Mouse (Mus musculus): ENCODE results near the gene Htra1. TPM values are rescaled to one million over a fixed set of nuclear protein-coding genes. Genes with fewer than 3 reads are reported as not detected.

The Htra1 gene
- polyA plus RNA-seq, 1 experiment: 37.7 TPM

- H3K36me3 ChIP-seq (ENCODE audit: control insufficient read depth, insufficient read depth, low read length): no peaks in the 10 kb centered on the region
- no peak for DNase-seq (ENCODE audit: low read depth in 1 of 2, low spot score in 2 of 2)
- no peaks in the 10 kb centered on the region for H3K4me1 ChIP-seq (ENCODE audit: control insufficient read depth, insufficient read depth, insufficient read length)
- H3K27me3 ChIP-seq (ENCODE audit: control insufficient read depth, insufficient read depth, low read length): no peaks in the 10 kb centered on the region
- WGBS: 86% methylated on average over 5 of the region's 5 CpGs
- TF ChIP-seq CTCF (IDR thresholded peaks at IDR 0.05; ENCODE audit: extremely low read depth, insufficient read depth, insufficient read length, insufficient replicate concordance): no peak
- TF ChIP-seq POLR2A (IDR thresholded peaks at IDR 0.05; ENCODE audit: low read depth, low read length): no peak
- H3K27ac ChIP-seq (ENCODE audit: insufficient read depth, low read length): no peak overlapping the region
- no peak overlapping the region for H3K4me3 ChIP-seq (ENCODE audit: extremely low read depth, insufficient read depth, insufficient read length)
These were observed 44.2 kb downstream of the Htra1 start for GRCm38 (mm10) chr7:130980130-130980529.

GRCm38 (mm10) chr7:130982371-130982770 is 46.5 kb downstream of the Htra1 start:
- TF ChIP-seq CTCF (IDR thresholded peaks at IDR 0.05; ENCODE audit: extremely low read depth, insufficient read depth, insufficient read length, insufficient replicate concordance) (no peak), POLR2A (IDR thresholded peaks at IDR 0.05; ENCODE audit: low read depth, low read length) (no peak)
- H3K27ac ChIP-seq (ENCODE audit: insufficient read depth, low read length): no peak overlapping the region
- WGBS: 86% methylated on average over 4 of the region's 4 CpGs
- DNase-seq (ENCODE audit: low read depth in 1 of 2, low spot score in 2 of 2): no peak
- no peaks in the 10 kb centered on the region for H3K36me3 ChIP-seq (ENCODE audit: control insufficient read depth, insufficient read depth, low read length)
- no peak overlapping the region for H3K4me3 ChIP-seq (ENCODE audit: extremely low read depth, insufficient read depth, insufficient read length)
- H3K27me3 ChIP-seq (ENCODE audit: control insufficient read depth, insufficient read depth, low read length): no peaks in the 10 kb centered on the region
- H3K4me1 ChIP-seq (ENCODE audit: control insufficient read depth, insufficient read depth, insufficient read length): no peaks in the 10 kb centered on the region

GRCm38 (mm10) chr7:130982881-130983280 is 47.0 kb downstream of the Htra1 start:
- Histone ChIP-seq H3K27ac (ENCODE audit: insufficient read depth, low read length) (no peak overlapping the region), H3K36me3 (ENCODE audit: control insufficient read depth, insufficient read depth, low read length) (no peaks in the 10 kb centered on the region), H3K27me3 (ENCODE audit: control insufficient read depth, insufficient read depth, low read length) (no peaks in the 10 kb centered on the region), H3K4me3 (ENCODE audit: extremely low read depth, insufficient read depth, insufficient read length) (no peak overlapping the region), H3K4me1 (ENCODE audit: control insufficient read depth, insufficient read depth, insufficient read length) (no peaks in the 10 kb centered on the region)
- 71% methylated on average over 3 of the region's 3 CpGs for WGBS
- TF ChIP-seq POLR2A (IDR thresholded peaks at IDR 0.05; ENCODE audit: low read depth, low read length) (no peak), CTCF (IDR thresholded peaks at IDR 0.05; ENCODE audit: extremely low read depth, insufficient read depth, insufficient read length, insufficient replicate concordance) (no peak)
- no peak for DNase-seq (ENCODE audit: low read depth in 1 of 2, low spot score in 2 of 2)

- H3K4me1 ChIP-seq (ENCODE audit: control insufficient read depth, insufficient read depth, insufficient read length): no peaks in the 10 kb centered on the region
- no peak overlapping the region for H3K4me3 ChIP-seq (ENCODE audit: extremely low read depth, insufficient read depth, insufficient read length)
- H3K36me3 ChIP-seq (ENCODE audit: control insufficient read depth, insufficient read depth, low read length): no peaks in the 10 kb centered on the region
- no peaks in the 10 kb centered on the region for H3K27me3 ChIP-seq (ENCODE audit: control insufficient read depth, insufficient read depth, low read length)
- H3K27ac ChIP-seq (ENCODE audit: insufficient read depth, low read length): no peak overlapping the region
- TF ChIP-seq POLR2A (IDR thresholded peaks at IDR 0.05; ENCODE audit: low read depth, low read length): no peak
- TF ChIP-seq CTCF (IDR thresholded peaks at IDR 0.05; ENCODE audit: extremely low read depth, insufficient read depth, insufficient read length, insufficient replicate concordance): no peak
- DNase-seq (ENCODE audit: low read depth in 1 of 2, low spot score in 2 of 2): no peak
- WGBS: 89% methylated on average over 7 of the region's 7 CpGs
These were observed 48.4 kb downstream of the Htra1 start for GRCm38 (mm10) chr7:130984294-130984693.

- no peaks in the 10 kb centered on the region for H3K27me3 ChIP-seq (ENCODE audit: control insufficient read depth, insufficient read depth, low read length)
- DNase-seq (ENCODE audit: low read depth in 1 of 2, low spot score in 2 of 2): no peak
- WGBS: 90% methylated on average over 12 of the region's 12 CpGs
- H3K36me3 ChIP-seq (ENCODE audit: control insufficient read depth, insufficient read depth, low read length): no peaks in the 10 kb centered on the region
- no peak overlapping the region for H3K4me3 ChIP-seq (ENCODE audit: extremely low read depth, insufficient read depth, insufficient read length)
- no peak for TF ChIP-seq CTCF (IDR thresholded peaks at IDR 0.05; ENCODE audit: extremely low read depth, insufficient read depth, insufficient read length, insufficient replicate concordance)
- TF ChIP-seq POLR2A (IDR thresholded peaks at IDR 0.05; ENCODE audit: low read depth, low read length): no peak
- no peaks in the 10 kb centered on the region for H3K4me1 ChIP-seq (ENCODE audit: control insufficient read depth, insufficient read depth, insufficient read length)
- H3K27ac ChIP-seq (ENCODE audit: insufficient read depth, low read length): no peak overlapping the region
These were observed 49.3 kb downstream of the Htra1 start for GRCm38 (mm10) chr7:130985193-130985592.

GRCm38 (mm10) chr7:130985716-130986115 is 49.8 kb downstream of the Htra1 start:
- 86% methylated on average over 3 of the region's 3 CpGs for WGBS

GRCm38 (mm10) chr7:130988146-130988545 is 52.2 kb downstream of the Htra1 start:
- H3K27ac ChIP-seq (ENCODE audit: insufficient read depth, low read length): no peak overlapping the region
- H3K36me3 ChIP-seq (ENCODE audit: control insufficient read depth, insufficient read depth, low read length): no peaks in the 10 kb centered on the region
- no peak overlapping the region for H3K4me3 ChIP-seq (ENCODE audit: extremely low read depth, insufficient read depth, insufficient read length)
- no peak for TF ChIP-seq POLR2A (IDR thresholded peaks at IDR 0.05; ENCODE audit: low read depth, low read length)
- TF ChIP-seq CTCF (IDR thresholded peaks at IDR 0.05; ENCODE audit: extremely low read depth, insufficient read depth, insufficient read length, insufficient replicate concordance): no peak
- H3K4me1 ChIP-seq (ENCODE audit: control insufficient read depth, insufficient read depth, insufficient read length): no peaks in the 10 kb centered on the region
- 76% methylated on average over 5 of the region's 5 CpGs for WGBS
- DNase-seq (ENCODE audit: low read depth in 1 of 2, low spot score in 2 of 2): no peak
- H3K27me3 ChIP-seq (ENCODE audit: control insufficient read depth, insufficient read depth, low read length): no peaks in the 10 kb centered on the region

More at GRCm38 (mm10) chr7:130985716-130986115, 49.8 kb downstream of the Htra1 start:
- no peak for TF ChIP-seq POLR2A (IDR thresholded peaks at IDR 0.05; ENCODE audit: low read depth, low read length)
- TF ChIP-seq CTCF (IDR thresholded peaks at IDR 0.05; ENCODE audit: extremely low read depth, insufficient read depth, insufficient read length, insufficient replicate concordance): no peak
- Histone ChIP-seq H3K27me3 (ENCODE audit: control insufficient read depth, insufficient read depth, low read length) (no peaks in the 10 kb centered on the region), H3K4me1 (ENCODE audit: control insufficient read depth, insufficient read depth, insufficient read length) (no peaks in the 10 kb centered on the region), H3K4me3 (ENCODE audit: extremely low read depth, insufficient read depth, insufficient read length) (no peak overlapping the region), H3K27ac (ENCODE audit: insufficient read depth, low read length) (no peak overlapping the region), H3K36me3 (ENCODE audit: control insufficient read depth, insufficient read depth, low read length) (no peaks in the 10 kb centered on the region)
- no peak for DNase-seq (ENCODE audit: low read depth in 1 of 2, low spot score in 2 of 2)
